Mouse (Mus musculus) liver, postnatal 0 days (tissue): ENCODE data around the gene Lyve1.

Source experiments
- CTCF ChIP-seq: sonication (generic); IDR thresholded peaks from 2 replicates; pipeline ENCODE4 v1.5.1; 2016; ENCODE audit warnings: antibody characterized with exemption, low read depth
- EP300 ChIP-seq: IDR thresholded peaks from 2 replicates; pipeline ENCODE4 v1.6.1; 2016; ENCODE audit warnings: antibody characterized with exemption, low read depth, mild to moderate bottlenecking

DNA sequence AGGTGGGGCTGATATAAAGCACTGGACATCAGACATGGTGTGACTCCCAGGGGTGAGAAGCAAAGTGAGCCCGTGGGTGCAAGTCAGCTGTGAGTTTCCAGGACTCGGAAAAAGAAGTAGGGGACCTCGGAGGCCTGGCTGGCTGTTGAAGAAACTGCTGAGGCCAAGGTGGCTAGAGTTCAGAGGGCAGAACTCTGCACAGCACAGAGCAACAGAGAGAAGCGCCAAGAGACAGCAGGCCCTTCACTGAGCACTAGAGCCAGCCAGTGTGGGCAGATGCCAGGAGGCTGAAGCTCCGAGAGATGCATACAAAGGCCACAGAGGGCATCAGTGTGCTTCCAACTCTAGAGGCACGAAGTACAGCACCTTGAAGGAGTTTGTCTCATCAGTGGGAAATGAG is 44.8 kb downstream of the Lyve1 start:
- TF ChIP-seq CTCF (0 out of 2 replicates have a peak, but pooled peaks have one; percentile 21), EP300 (no peak)
